Mouse (Mus musculus) layer of hippocampus, adult 11-12 months (tissue): ENCODE data around the gene Bdkrb2.

Source experiments
- DNase-seq: peaks from one replicate; pipeline ENCODE4 v3.0.0; 2022; ENCODE audit warnings: low spot score

The Bdkrb2 gene

DNA sequence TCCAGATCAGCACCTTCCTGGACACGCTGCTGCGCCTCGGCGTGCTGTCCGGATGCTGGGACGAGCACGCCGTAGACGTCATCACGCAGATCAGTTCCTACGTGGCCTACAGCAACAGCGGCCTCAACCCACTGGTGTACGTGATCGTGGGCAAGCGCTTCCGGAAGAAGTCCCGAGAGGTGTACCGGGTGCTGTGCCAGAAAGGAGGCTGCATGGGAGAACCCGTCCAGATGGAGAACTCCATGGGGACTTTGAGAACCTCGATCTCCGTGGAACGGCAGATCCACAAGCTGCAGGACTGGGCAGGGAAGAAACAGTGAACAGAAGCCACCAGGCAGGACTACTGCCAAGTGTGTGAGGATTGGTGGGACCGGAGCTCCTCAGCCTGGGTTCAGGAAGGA lies 29.3 kb downstream of the Bdkrb2 start:
- no peak for DNase-seq

DNA sequence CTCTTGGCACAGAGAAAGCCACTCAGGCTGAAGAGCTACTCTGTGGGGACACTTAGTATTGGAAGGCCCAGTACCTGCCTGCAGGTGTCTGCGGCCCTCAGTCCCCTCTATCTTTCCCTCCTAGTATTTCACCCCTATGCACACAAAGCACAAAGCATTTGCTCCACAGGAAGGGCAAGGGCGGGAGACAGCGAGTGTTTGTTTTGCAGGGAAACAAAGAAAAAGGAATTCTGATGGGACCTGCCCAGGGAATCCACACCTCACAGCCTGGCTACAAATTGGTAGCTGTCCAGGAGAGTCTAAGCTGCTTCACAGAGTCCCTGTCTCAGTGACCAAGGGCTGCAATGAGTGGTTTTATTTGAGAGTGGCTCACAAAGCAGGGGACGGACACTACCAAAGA lies 30.4 kb downstream of the Bdkrb2 start:
- DNase-seq, result no peak

DNA sequence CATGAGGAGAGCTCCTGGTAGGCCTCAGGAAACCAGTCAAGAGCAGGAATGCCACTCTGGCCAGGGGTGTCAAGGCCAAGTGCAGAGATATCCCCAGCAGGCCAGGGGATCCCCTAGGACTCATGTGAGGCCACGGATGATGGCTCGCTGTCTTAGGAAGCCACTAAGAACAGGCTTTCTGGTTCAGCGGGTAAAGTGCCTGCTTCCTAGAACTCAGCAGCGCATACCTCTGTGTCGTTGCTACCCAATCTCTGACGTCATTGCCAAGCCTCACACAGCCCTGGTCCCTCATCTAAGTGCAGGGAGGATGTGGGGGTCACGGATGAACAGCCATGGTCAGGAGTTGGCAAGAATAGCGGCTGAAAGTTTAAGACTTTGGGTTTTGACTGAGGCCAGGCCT lies 34.1 kb downstream of the Bdkrb2 start:
- DNase-seq, result no peak

DNA sequence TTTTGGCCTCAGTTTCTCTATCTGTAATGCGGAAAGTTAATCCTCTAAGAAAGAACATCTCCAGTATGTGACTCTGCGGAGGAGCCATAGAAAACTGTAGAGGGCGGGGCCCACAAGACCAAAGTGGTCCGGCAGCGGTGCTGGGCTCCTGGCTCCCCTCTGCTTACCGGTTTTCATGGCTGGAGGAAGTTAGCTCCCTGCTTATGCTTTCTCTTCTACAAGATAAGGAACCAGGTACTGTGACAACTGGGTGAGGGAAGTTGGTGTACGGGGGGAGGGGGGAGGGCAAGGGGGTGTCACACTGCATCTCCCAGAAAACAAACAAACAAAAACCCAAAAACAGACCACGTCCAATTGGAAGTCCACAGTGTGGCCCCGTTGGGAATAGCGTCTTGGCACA lies 35.5 kb downstream of the Bdkrb2 start:
- no peak for DNase-seq

DNA sequence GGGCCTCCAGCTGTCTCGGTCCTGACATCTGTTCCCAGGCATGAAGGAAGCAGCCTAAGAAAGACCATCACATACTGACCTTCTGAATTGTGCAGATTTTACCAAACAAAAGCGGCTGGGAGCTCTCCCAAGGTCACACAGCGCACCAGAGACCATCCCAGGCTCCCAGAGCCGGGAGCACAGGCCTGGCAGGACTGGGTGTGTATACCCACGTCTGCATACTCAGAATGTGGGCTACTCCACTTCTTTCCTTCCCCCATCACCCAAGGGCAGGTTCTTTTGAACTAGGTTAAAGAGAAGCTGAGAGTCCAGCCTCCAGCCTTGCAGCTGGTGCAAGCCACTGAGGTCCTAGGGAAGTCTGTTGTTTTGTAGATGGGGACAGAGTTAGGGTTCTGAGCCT lies 36.1 kb downstream of the Bdkrb2 start:
- DNase-seq, result no peak

DNA sequence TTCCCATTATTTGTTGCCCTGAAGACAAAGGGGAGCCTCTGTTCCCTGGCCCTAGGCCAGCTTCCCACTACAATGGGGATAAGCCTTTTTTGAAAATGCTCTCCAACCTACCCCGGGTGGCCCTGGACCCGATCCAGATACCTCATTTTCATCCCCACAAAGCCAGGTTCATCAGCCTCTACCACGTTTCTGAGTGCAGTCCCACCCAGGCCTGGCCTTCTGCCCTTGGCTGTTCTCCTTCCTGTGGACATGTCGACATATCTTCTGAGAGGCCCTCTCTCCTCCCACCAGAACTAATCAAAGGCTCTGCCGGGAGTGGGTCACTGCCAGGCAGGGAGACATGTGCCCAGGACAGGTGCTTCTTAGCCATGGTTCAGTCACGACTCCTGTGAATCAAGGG lies 38.6 kb downstream of the Bdkrb2 start:
- no peak for DNase-seq

DNA sequence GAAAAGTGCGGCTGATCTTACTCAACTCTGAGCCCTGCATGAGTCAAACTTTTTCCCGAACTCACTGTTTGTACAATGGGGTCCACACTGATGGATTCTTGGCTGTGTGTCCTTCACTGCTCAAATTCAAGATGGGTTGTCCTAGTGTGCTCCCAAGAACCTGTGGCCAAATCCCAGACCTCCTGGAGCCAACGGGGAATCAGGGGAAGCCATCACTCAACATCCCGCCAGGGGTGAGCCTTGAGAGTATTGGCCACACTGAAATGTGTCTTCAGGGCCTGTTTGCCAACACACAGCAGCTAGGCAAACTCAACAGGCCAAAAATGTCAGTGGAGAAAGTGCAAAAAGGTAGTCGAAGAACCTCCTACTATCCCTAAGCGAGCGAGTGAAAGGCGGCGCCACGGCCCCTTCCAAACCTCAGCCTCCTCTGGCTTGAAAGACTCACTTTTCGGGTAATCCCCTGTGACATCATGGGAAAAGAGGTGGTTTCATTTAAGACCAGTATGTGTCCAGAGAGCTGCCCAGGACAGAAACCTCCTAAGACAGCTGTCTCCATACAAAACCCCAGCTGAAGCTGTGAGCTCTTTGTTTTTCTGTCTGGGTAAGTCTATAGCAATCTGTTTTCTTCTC lies 39.7 kb downstream of the Bdkrb2 start, which contains the start of gene Bdkrb1:
Gene Bdkrb1 (plus strand): TSS at position 505 of the 630 bp plus-strand sequence.
- no peak for DNase-seq

DNA sequence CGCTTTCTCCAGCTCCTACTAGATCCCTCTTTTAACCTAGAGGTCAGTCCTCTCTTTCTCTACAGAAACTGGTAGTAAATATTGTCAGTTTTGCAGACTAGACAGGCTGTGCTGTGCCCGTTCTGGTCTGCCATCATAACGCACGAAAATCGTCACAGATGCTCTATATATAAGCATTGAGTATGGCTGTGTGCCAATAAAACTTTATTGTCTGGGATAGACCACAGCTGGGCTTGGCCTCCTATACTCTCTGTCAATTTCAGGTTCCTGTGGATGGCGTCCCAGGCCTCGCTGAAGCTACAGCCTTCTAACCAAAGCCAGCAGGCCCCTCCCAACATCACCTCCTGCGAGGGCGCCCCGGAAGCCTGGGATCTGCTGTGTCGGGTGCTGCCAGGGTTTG lies 40.9 kb downstream of the Bdkrb2 start:
- no peak for DNase-seq

DNA sequence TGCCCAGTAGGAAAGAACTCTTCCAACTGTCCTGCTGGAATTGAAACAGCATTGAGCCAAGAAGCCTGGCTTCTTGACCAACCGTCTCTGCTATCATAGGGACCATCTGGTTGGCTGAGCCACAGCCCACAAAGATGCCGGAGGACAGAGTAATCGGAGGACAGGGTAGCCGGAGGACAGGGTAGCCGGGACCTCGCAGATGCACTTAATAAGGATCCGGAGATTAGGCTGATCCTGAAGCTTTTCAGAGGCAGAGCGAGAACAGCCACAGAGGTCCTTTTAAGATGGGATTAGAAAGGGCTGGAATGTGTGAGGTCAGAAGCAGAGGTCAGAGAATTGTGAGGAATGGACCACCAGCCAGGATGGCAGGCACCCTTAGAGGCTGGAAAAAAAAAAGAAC lies 42.2 kb downstream of the Bdkrb2 start:
- DNase-seq, result no peak

DNA sequence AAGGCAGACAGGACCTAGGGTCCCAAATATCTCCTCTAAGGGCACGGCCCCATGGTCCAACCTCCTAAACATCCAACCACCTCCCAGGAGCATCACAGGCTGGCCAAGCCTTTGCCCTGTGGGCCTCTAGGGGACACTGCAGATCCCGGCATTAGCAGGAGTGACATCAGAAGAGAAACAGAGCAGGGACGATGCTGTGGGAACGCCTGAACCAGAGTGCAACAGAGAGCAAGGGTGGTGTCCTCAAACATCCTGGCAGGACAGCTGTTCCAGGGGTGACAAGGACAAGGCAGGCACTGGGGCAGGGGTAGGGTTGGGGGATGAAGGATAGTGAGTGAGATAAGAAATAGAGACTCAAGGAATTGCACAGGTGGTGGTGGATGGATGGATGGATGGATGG lies 43.9 kb downstream of the Bdkrb2 start:
- DNase-seq, result no peak

DNA sequence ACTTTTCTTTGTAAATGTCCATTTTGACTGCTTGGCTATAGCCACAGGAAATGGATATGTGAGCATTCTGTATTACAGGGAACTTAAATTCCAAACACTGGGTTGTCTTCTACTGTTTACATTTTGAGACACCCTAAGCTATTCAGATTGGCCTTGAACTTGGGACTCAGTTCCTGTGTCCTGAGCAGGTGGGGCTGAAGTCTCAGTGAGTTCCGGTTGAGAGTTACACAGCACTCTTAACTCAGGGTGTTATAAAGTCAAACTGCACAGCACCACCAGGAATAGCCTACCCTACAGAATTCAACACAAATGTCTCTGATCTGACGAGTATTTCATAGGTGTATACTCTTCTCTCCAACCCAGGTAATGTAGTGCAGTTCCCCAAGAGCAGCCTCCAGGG lies 48.0 kb downstream of the Bdkrb2 start:
- no peak for DNase-seq

DNA sequence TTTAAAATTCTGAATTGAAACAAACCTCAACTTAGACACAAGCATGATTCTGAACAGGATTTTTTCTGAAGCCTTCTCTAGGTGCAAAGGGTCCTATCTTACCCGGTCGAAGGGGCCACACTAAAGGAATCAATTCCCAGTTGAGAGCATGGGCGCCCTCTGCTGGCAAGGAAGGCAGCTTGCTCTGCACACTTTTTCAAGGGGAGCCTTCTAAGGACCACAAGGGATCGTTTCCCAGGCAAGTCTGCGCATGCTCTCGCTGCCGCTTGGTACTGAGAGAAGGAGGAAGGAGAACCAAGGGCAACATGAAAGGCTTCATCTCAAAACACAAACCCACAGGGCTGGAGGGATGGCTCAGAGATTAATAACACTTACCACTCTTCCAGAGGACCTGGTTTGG lies 48.7 kb downstream of the Bdkrb2 start:
- peak; percentile 60 for DNase-seq

DNA sequence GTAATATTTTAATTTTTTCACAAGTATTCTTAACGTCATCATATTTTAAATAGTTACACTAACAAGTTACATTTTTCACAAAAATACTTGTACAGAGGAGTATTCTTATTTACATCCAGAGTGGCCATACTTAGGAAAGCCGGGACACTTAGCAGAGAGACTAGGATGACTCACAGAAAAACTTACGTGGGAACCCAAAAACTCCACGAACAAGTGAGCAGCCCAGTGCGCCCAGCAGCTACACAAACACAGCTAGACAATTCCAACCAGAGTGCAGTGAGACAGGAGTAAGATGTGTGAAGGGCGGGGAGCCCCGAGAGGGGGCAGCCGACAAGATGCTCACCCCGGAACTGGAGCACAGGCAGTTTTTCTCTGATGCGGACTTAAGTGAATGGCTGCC lies 50.5 kb downstream of the Bdkrb2 start:
- DNase-seq, result no peak

DNA sequence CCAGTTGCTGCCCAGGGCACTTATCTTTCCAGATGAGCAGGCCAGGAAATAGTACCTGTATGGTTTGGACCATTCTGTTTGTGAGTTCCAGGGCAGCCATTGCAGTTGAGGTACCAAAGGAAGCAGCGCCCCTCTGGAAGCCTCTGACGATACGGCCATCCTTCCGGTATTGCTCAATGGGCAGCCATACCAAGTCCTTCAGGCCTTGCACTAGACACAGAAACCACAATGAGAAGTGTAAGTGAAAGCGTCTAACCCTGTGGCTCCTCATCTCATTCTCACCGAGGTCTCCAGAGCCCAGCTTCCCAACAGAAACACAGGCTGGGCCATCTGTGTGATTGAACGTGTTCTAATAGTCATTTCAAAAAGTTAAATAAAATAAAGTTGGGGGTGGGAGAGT lies 59.0 kb downstream of the Bdkrb2 start:
- DNase-seq, result no peak

DNA sequence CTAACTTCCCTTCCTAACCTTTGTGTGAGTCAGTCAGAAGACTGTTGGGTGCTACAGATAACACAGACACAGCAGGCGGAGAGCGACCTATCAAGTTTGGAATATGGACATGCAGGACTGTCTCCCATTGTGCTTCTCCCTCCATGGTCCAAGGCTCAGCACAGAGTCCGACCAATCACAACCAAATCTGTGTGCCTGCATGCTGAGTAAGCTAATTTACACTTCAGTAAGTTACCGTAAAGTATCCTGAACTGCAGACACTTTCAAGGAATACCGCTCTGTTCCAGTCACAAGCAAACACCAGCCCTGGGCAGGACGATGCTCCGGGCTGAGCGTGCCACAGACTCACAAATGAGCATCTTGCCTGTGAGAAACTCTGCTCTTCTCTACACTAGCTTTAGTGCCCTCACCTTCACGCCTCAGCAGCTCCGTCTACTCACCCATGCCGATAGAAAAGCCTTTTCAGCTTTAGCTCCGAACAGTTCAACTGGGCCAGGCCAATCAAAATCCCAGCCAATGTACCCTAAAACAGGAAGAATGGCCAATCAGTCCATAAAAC lies 60.0 kb downstream of the Bdkrb2 start:
- no peak for DNase-seq

DNA sequence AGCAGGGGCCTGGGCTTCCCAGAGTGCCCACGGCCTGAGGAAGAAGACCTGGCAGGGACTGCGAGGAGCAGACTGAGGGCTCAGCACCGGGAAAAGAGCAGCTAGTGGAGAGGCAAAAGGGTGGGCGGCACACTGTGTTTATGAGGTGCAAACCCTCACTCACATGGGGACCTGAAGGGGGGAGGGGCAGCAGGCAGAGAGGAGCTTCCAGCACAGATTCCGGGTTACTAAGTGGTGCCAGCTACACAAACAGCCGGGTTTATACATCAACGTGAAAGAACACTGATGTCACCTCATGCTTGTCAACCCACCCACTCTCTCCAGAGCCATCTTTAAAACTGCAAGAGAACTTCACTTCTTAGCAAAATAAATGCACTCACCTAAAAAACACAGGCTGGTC lies 62.8 kb downstream of the Bdkrb2 start:
- peak; percentile 37 for DNase-seq

DNA sequence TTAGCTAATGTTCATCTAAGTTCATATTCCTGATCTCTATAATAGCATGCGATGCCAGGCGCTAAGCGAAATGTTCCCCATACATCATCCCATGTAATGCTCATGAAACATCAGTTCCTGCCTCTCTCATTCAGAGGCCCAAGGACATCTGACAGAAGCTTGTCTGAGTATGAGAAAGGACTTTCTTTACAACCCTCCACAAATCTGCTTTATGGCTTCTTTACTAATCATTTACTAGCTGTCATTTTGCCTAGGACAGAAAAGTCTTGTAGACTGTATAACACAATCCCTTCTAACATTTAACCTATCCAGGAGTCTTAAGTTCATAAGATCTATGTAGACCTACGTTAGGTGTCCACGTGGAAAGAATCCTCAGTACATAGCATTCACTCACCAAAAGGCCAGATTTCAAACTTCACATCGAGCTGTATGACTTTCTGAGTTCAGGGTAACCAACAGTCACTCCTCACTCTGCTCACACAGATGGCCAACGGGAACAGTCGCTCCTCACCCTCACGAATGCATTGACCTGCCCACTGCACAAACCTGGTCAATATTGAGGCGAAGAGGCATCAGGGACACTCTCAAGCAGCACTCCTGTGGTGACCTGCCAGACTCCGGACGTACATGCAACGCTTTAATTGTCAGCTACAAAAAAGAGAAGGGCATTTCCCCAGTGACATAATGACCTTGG lies 71.5 kb downstream of the Bdkrb2 start:
- no peak for DNase-seq

DNA sequence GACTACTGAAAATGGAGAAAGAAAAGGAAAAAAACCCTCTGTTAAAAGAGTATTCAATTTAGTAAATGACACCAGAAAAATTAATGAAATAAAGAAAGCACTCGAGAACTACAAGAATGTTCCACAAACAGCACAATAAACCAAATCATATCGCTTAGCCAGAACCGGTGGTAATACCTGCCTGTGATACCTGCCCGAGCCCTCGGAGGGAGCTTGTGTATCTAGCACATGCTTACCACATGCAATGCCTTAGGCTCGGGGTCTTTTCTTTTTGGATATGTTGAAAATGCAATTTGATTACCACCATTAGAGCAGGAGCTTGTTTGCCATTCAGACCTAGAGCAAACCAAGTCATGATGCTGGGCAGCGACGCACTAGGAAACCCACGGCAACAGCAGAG lies 73.5 kb downstream of the Bdkrb2 start:
- no peak for DNase-seq

DNA sequence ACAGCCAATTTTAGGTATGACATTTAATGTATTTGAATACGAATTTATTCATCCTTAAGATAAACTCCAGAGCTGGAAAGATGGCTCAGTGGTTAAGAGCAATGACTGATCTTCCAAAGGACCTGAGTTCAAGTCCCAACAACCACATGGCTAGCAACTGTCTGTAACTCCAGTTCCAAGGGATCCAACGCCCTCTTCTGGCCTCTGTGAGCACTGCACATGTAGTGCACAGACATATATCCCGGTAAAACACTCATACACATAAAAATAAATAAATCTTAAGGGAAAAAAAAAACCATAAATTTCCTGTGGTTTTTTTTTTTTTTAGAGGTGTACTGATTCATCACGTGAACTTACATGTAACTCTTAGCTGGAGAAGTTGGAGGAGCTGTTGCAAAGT lies 74.5 kb downstream of the Bdkrb2 start:
- DNase-seq, result no peak

DNA sequence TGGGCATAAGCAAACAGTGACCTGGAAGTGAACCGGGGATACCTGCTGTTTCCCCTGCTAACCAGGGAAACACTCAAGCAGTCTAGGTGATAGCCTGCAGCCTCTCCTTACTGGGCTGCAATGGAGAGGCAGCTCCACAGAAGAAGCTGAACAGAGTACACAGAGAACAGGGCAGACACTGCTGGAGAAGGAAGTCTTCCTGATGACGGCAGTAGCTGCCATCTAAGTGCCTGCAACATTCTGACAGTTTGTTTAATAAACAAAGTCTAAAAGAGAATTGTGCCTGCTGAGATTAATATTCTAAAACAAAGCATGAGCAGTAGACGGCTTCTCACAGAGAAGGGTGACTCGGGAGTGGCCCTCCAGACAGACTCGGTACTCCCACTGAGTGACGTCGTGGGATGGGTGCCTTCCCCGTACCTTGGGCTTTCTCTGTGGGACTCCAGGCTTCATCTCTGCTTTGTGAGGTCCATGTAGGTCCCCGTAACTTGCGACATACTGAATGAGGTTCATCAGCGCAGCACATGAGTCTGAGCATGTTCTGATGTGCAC lies 79.8 kb downstream of the Bdkrb2 start:
- no peak for DNase-seq
